Mouse (Mus musculus) neural tube, embryonic 10.5 days (tissue): ENCODE data around the gene Exog.

Experiments
- DNase-seq: peaks from one replicate; pipeline ENCODE4 v3.0.0-alpha.2; 2017; ENCODE audit warnings: low spot score; ENCODE audit errors: extremely low spot score

Gene Exog

GRCm38 (mm10) chr9:119457122-119457521 is 12.4 kb downstream of the Exog start:
- no peak for DNase-seq

- DNase-seq, result peak; percentile 68
These were observed 15.7 kb downstream of the Exog start for GRCm38 (mm10) chr9:119460410-119460809.

GRCm38 (mm10) chr9:119465056-119465455 is 20.3 kb downstream of the Exog start:
- no peak for DNase-seq

- no peak for DNase-seq
These were observed 20.9 kb downstream of the Exog start for GRCm38 (mm10) chr9:119465595-119465994.

GRCm38 (mm10) chr9:119469691-119470353 is 25.1 kb downstream of the Exog start:
- DNase-seq, result no peak

GRCm38 (mm10) chr9:119472412-119472918 is 27.7 kb downstream of the Exog start:
- no peak for DNase-seq

- no peak for DNase-seq
These were observed 28.3 kb downstream of the Exog start for GRCm38 (mm10) chr9:119473011-119473410.

- no peak for DNase-seq
These were observed 28.9 kb downstream of the Exog start for GRCm38 (mm10) chr9:119473608-119474164.

GRCm38 (mm10) chr9:119474717-119475611 is 30.2 kb downstream of the Exog start:
- DNase-seq, result no peak

GRCm38 (mm10) chr9:119477754-119478153 is 33.0 kb downstream of the Exog start:
- DNase-seq, result no peak

GRCm38 (mm10) chr9:119478345-119478744 is 33.6 kb downstream of the Exog start:
- DNase-seq, result no peak

GRCm38 (mm10) chr9:119479297-119479696 is 34.6 kb downstream of the Exog start:
- DNase-seq, result no peak

GRCm38 (mm10) chr9:119481612-119482011 is 36.9 kb downstream of the Exog start:
- no peak for DNase-seq

- no peak for DNase-seq
These were observed 39.0 kb downstream of the Exog start for GRCm38 (mm10) chr9:119483554-119484353.

GRCm38 (mm10) chr9:119484420-119484819 is 39.7 kb downstream of the Exog start:
- DNase-seq, result no peak

GRCm38 (mm10) chr9:119484868-119485267 is 40.1 kb downstream of the Exog start:
- DNase-seq, result no peak

GRCm38 (mm10) chr9:119496354-119496753 is 51.6 kb downstream of the Exog start:
- no peak for DNase-seq

GRCm38 (mm10) chr9:119496960-119497359 is 52.2 kb downstream of the Exog start:
- no peak for DNase-seq

GRCm38 (mm10) chr9:119497546-119498246 is 53.0 kb downstream of the Exog start:
- no peak for DNase-seq

GRCm38 (mm10) chr9:119498247-119498607 is 53.5 kb downstream of the Exog start:
- no peak for DNase-seq

- no peak for DNase-seq
These were observed 54.1 kb downstream of the Exog start for GRCm38 (mm10) chr9:119498885-119499284.
